Mouse (Mus musculus) heart, adult 2 months (tissue): ENCODE results near the gene Tmem199. TPM values are rescaled to one million over a fixed set of nuclear protein-coding genes. Genes with fewer than 3 reads are reported as not detected.

Experiments
- DNase-seq, 2 experiments: peaks; one replicate each; pipeline ENCODE4 v3.0.0; 2021
- H3K27ac ChIP-seq: fragments of 200-600 bp; 2 replicates; pipeline ENCODE4 v1.8.1; 2022
- H3K27me3 ChIP-seq: fragments of 200-500 bp; 2 replicates; pipeline ENCODE4 v1.6.1; 2012; ENCODE audit warnings: mild to moderate bottlenecking, low read length, inconsistent platforms, mixed read lengths; ENCODE audit not compliant: control insufficient read depth, insufficient read depth
- H3K36me3 ChIP-seq: fragments of 200-500 bp; 2 replicates; pipeline ENCODE4 v1.6.1; 2012; ENCODE audit warnings: low read length, inconsistent platforms; ENCODE audit not compliant: control insufficient read depth, insufficient read depth
- H3K4me1 ChIP-seq: fragments of 200-500 bp; 2 replicates; pipeline ENCODE4 v1.6.1; 2011; ENCODE audit warnings: low read length; ENCODE audit not compliant: control insufficient read depth, insufficient read depth
- H3K4me3 ChIP-seq: fragments of 200-600 bp; 2 replicates; pipeline ENCODE4 v1.8.1; 2022
- H3K79me2 ChIP-seq: fragments of 200-500 bp; replicated peaks from 2 replicates; pipeline ENCODE4 v1.6.1; 2012; ENCODE audit warnings: mild to moderate bottlenecking, inconsistent platforms, low read length, moderate library complexity, mixed read lengths; ENCODE audit not compliant: control insufficient read depth, insufficient read depth
- H3K9ac ChIP-seq: fragments of 200-500 bp; 2 replicates; pipeline ENCODE4 v1.6.1; 2012; ENCODE audit warnings: low read depth, mild to moderate bottlenecking, control low read depth, inconsistent platforms, low read length, mixed read lengths
- CTCF ChIP-seq: fragments of 200-600 bp; IDR thresholded peaks from 2 replicates; pipeline ENCODE4 v1.8.1; 2022; ENCODE audit warnings: antibody characterized with exemption, mild to moderate bottlenecking, moderate library complexity
- EP300 ChIP-seq: fragments of 200-500 bp; IDR thresholded peaks from 2 replicates; pipeline ENCODE4 v1.6.1; 2011; ENCODE audit warnings: low read depth, low read length, control low read depth; ENCODE audit not compliant: insufficient read depth
- POLR2A ChIP-seq: fragments of 200-500 bp; IDR thresholded peaks from 2 replicates; pipeline ENCODE4 v1.6.1; 2011; ENCODE audit warnings: mild to moderate bottlenecking, low read depth, low read length, control low read depth; ENCODE audit not compliant: insufficient read depth
- WGBS: fragments of 180-500 bp; shearing (Covaris S2); methylation state at CpG from one replicate; pipeline ENCODE4 v1.1.7; 2018; 5-methylcytosine and 5-hydroxymethylcytosine counted together
- intact Hi-C: fragments of 180-260 bp; cut with DNase I; formaldehyde crosslinking; loops from one replicate; pipeline ENCODE4 v1.15.1; 2025
- polyA plus RNA-seq: library from polyadenylated mRNA; depleted of rRNA; stranded (reverse); fragments of >200 nt; gene quantifications from 2 replicates; pipeline ENCODE4 v1.2.3, GENCODE M21; 2012
- total RNA-seq, 2 experiments: library from RNA; stranded (reverse); gene quantifications; 2 replicates each; pipeline ENCODE4 v1.2.3; 2021

Tmem199 gene
- total and polyA plus RNA-seq, 3 experiments, result 7.9 to 11.5 (median 11.3) TPM

- H3K36me3 ChIP-seq, result peaks cover 21% of the 10 kb centered on the region
Observed at GRCm38 (mm10) chr11:78523241-78523955, 11.4 kb upstream of the Tmem199 start.

GRCm38 (mm10) chr11:78522481-78522997 is 10.6 kb upstream of the Tmem199 start:
- Histone ChIP-seq H3K27ac (peak overlapping the region; percentile 55), H3K4me3 (no peak overlapping the region), H3K36me3 (peaks cover 21% of the 10 kb centered on the region), H3K4me1 (peaks cover 5% of the 10 kb centered on the region), H3K9ac (no peak overlapping the region), H3K27me3 (no peaks in the 10 kb centered on the region), H3K79me2 (no peaks in the 10 kb centered on the region)
- WGBS, result 97% methylated on average over 1 of the region's 1 CpGs
- intact Hi-C loops, result loop anchor here (2.0 kb wide), 1 partner anchor 28 kb away; the partner anchor contains the start of gene Tmem97
- DNase-seq, result peak; percentile 34 to 41
- TF ChIP-seq CTCF (peak; percentile 72), EP300 (no peak), POLR2A (0 out of 2 replicates have a peak, but pooled peaks have one; percentile 7)

More at GRCm38 (mm10) chr11:78523241-78523955, 11.4 kb upstream of the Tmem199 start:
- Histone ChIP-seq H3K27ac (peak overlapping the region; percentile 31), H3K9ac (no peak overlapping the region), H3K4me1 (peaks cover 5% of the 10 kb centered on the region), H3K79me2 (no peaks in the 10 kb centered on the region), H3K27me3 (no peaks in the 10 kb centered on the region), H3K4me3 (no peak overlapping the region)
- intact Hi-C loops, result loop anchor here (2.0 kb wide), 1 partner anchor 27 kb away; the partner anchor contains the start of gene Tmem97
- no peak for DNase-seq
- TF ChIP-seq POLR2A (no peak), EP300 (no peak)
- WGBS, result 45% methylated on average over 9 of the region's 9 CpGs

- Histone ChIP-seq H3K27me3 (no peaks in the 10 kb centered on the region), H3K27ac (peak overlapping the region; percentile 33), H3K79me2 (no peaks in the 10 kb centered on the region), H3K4me3 (no peak overlapping the region), H3K4me1 (peaks cover 5% of the 10 kb centered on the region), H3K9ac (no peak overlapping the region), H3K36me3 (peaks cover 21% of the 10 kb centered on the region)
- intact Hi-C loops, result loop anchor here (2.0 kb wide), 1 partner anchor 29 kb away; the partner anchor contains the start of gene Tmem97
- no peak for DNase-seq
- WGBS, result 59% methylated on average over 3 of the region's 3 CpGs
- TF ChIP-seq CTCF (no peak), EP300 (no peak), POLR2A (no peak)
Observed at GRCm38 (mm10) chr11:78521880-78522279, 9.9 kb upstream of the Tmem199 start.

- Histone ChIP-seq H3K9ac (no peak overlapping the region), H3K27me3 (no peaks in the 10 kb centered on the region), H3K4me3 (no peak overlapping the region), H3K27ac (no peak overlapping the region), H3K4me1 (peaks cover 5% of the 10 kb centered on the region), H3K79me2 (no peaks in the 10 kb centered on the region), H3K36me3 (peaks cover 18% of the 10 kb centered on the region)
- intact Hi-C loops, result no loop called here
- WGBS, result 75% methylated on average over 10 of the region's 10 CpGs
- no peak for DNase-seq
- TF ChIP-seq POLR2A, result 0 out of 2 replicates have a peak, but pooled peaks have one; percentile 6
- no peak for TF ChIP-seq EP300
Observed at GRCm38 (mm10) chr11:78518931-78519330, 7.0 kb upstream of the Tmem199 start.

- H3K9ac ChIP-seq, result no peak overlapping the region
- no peaks in the 10 kb centered on the region; the same call in 1 of the 2 replicates for H3K36me3 ChIP-seq
- H3K27me3 ChIP-seq, result no peaks in the 10 kb centered on the region
- intact Hi-C loops, result no loop called here
- H3K79me2 ChIP-seq, result no peaks in the 10 kb centered on the region
- no peak for TF ChIP-seq POLR2A
- peak; percentile 52 for TF ChIP-seq CTCF
- H3K27ac ChIP-seq, result no peak overlapping the region
- H3K4me1 ChIP-seq, result no peaks in the 10 kb centered on the region
- 70% methylated on average over 2 of the region's 2 CpGs for WGBS
- H3K4me3 ChIP-seq, result no peak overlapping the region
- no peak for DNase-seq
Observed at GRCm38 (mm10) chr11:78515549-78516325, 3.8 kb upstream of the Tmem199 start.

GRCm38 (mm10) chr11:78513106-78513790 is 1.3 kb upstream of the Tmem199 start:
- Histone ChIP-seq H3K4me3 (peak overlapping the region; percentile 96; the same call in 1 of the 2 replicates), H3K27ac (no peak overlapping the region), H3K27me3 (no peaks in the 10 kb centered on the region), H3K79me2 (no peaks in the 10 kb centered on the region), H3K9ac (no peak overlapping the region), H3K36me3 (no peaks in the 10 kb centered on the region; the same call in 1 of the 2 replicates), H3K4me1 (no peaks in the 10 kb centered on the region)
- TF ChIP-seq EP300 (no peak), POLR2A (no peak), CTCF (no peak)
- intact Hi-C loops, result no loop called here
- 68% methylated on average over 3 of the region's 3 CpGs for WGBS
- no peak for DNase-seq
